Mouse (Mus musculus): ENCODE data around the gene Pam. TPM values are rescaled to one million over a fixed set of nuclear protein-coding genes. Genes with fewer than 3 reads are reported as not detected.

Pam gene
- polyA plus RNA-seq, 1 experiment from 2014 or later = 27.2 TPM

GRCm38 (mm10) chr1:97788490-97788889 lies 307.0 kb downstream of the Pam start:
- H3K4me2 ChIP-seq (replicated peaks) = no peak overlapping the region
- H3K9ac ChIP-seq (replicated peaks) = no peak overlapping the region
- H3K27ac ChIP-seq (replicated peaks) = no peak overlapping the region
- ATAC-seq (ENCODE audit: low FRiP score, low read depth) = no peak
- no peaks in the 10 kb centered on the region for H3K36me3 ChIP-seq
- H3K27me3 ChIP-seq = no peaks in the 10 kb centered on the region
- no peak overlapping the region for H3K4me3 ChIP-seq
- no peaks in the 10 kb centered on the region for H3K4me1 ChIP-seq
- no peaks in the 10 kb centered on the region for H3K9me3 ChIP-seq
- 93% methylated on average over 2 of the region's 2 CpGs for WGBS

DNA sequence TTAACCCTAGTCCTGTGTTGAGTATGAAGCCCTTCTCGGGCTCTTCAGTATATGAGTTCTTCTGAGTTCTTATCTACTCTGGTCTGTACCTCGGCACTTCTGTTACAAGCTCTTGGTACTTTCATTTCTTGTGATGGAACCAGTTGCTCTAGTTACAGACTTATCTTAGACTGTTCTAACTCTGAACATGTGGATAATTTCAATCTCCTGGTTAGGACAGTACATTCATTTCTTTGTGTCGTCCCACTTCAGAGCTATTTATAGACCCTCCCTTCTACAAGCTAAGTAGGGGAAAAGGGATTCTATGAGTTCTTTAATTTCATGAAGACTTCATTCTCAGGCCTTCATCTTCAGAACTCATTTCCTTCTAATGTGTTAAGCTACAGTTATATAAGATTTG lies 307.8 kb downstream of the Pam start:
- Histone ChIP-seq H3K4me1 (no peaks in the 10 kb centered on the region), H3K4me3 (no peak overlapping the region), H3K27ac (replicated peaks) (no peak overlapping the region), H3K9ac (replicated peaks) (no peak overlapping the region), H3K4me2 (replicated peaks) (no peak overlapping the region), H3K27me3 (no peaks in the 10 kb centered on the region), H3K9me3 (no peaks in the 10 kb centered on the region), H3K36me3 (no peaks in the 10 kb centered on the region)
- no peak for ATAC-seq (ENCODE audit: low FRiP score, low read depth)
- 90% methylated on average over 3 of the region's 3 CpGs for WGBS

DNA sequence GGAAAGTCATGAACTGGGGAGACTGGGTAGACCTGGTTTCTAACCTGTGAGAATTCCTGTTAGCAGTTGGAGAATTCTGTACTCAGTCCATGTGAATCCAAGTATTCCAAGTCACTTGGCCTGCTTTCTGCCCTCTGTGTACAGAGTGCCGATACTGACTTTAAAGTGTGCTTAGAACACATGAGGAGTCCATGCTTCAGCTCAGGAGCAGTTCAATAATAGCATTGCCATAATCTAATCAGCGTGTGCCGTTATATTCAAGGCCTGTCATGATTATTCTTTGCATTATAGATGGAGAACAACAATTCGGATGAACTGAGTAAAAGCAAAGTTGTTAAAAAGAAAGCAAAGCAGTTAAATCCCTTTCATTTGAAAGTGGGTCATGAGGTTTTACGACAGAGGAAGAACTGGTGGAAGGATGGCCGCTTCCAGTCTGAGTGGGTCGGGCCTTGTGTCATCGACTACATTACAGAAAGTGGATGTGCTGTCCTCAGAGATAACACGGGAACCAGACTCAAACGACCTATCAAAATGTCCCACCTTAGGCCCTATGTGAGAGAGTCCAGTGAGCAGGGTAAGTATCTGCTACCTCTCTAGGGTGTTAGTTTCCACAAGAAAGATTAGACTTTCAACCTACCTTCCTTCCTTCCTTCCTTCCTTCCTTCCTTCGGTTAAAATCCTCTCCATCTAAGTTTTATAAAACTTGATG lies 309.6 kb downstream of the Pam start:
- Histone ChIP-seq H3K4me2 (replicated peaks) (no peak overlapping the region), H3K27me3 (no peaks in the 10 kb centered on the region), H3K9me3 (no peaks in the 10 kb centered on the region), H3K4me3 (no peak overlapping the region), H3K9ac (replicated peaks) (no peak overlapping the region), H3K36me3 (no peaks in the 10 kb centered on the region), H3K4me1 (no peaks in the 10 kb centered on the region), H3K27ac (replicated peaks) (no peak overlapping the region)
- ATAC-seq (ENCODE audit: low FRiP score, low read depth) = no peak
- 92% methylated on average over 11 of the region's 11 CpGs for whole genome bisulfite sequencing

- Histone ChIP-seq H3K4me1 (no peaks in the 10 kb centered on the region), H3K4me2 (replicated peaks) (no peak overlapping the region), H3K4me3 (no peak overlapping the region), H3K9me3 (no peaks in the 10 kb centered on the region), H3K27me3 (no peaks in the 10 kb centered on the region), H3K9ac (replicated peaks) (no peak overlapping the region), H3K36me3 (no peaks in the 10 kb centered on the region), H3K27ac (replicated peaks) (no peak overlapping the region)
- 84% methylated on average over 7 of the region's 7 CpGs for WGBS
- no peak for ATAC-seq (ENCODE audit: low FRiP score, low read depth)
These were observed 310.5 kb downstream of the Pam start for GRCm38 (mm10) chr1:97784928-97785327.

DNA sequence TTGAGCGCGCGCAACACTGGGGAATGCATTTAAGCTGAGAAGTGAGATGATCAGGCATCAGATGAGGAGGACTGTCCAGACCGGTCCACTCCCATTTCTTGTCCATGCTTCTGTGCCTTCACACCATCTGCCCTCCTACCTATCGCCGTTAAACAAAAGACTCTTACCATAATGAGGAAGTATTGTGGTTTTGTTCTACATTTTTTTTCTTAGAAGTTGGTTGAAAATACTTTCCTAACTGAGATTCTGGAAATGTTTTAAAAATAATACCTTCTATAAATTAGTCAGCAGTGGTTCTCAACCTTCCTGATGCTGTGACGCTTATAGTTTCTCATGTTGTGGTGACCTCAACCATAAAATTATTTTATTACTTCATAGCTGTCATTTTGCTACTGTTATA lies 313.8 kb downstream of the Pam start:
- no peak overlapping the region for H3K4me2 ChIP-seq (replicated peaks)
- no peak overlapping the region for H3K4me3 ChIP-seq
- no peaks in the 10 kb centered on the region for H3K27me3 ChIP-seq
- H3K4me1 ChIP-seq = no peaks in the 10 kb centered on the region
- no peak for ATAC-seq (ENCODE audit: low FRiP score, low read depth)
- WGBS = 94% methylated on average over 7 of the region's 7 CpGs
- H3K9ac ChIP-seq (replicated peaks) = no peak overlapping the region
- H3K36me3 ChIP-seq = no peaks in the 10 kb centered on the region
- no peak overlapping the region for H3K27ac ChIP-seq (replicated peaks)
- no peaks in the 10 kb centered on the region for H3K9me3 ChIP-seq

GRCm38 (mm10) chr1:97773973-97774372 lies 321.5 kb downstream of the Pam start:
- Histone ChIP-seq H3K4me2 (replicated peaks) (no peak overlapping the region), H3K9ac (replicated peaks) (no peak overlapping the region), H3K4me1 (peaks cover 5% of the 10 kb centered on the region; the same call in 1 of the 2 replicates), H3K27ac (replicated peaks) (no peak overlapping the region), H3K9me3 (no peaks in the 10 kb centered on the region), H3K4me3 (no peak overlapping the region), H3K36me3 (no peaks in the 10 kb centered on the region), H3K27me3 (no peaks in the 10 kb centered on the region)
- WGBS = 97% methylated on average over 2 of the region's 2 CpGs
- ATAC-seq (ENCODE audit: low FRiP score, low read depth) = no peak

GRCm38 (mm10) chr1:97773362-97773761 lies 322.1 kb downstream of the Pam start:
- Histone ChIP-seq H3K9me3 (no peaks in the 10 kb centered on the region), H3K27ac (replicated peaks) (no peak overlapping the region), H3K36me3 (no peaks in the 10 kb centered on the region), H3K4me1 (peaks cover 11% of the 10 kb centered on the region; the same call in 1 of the 2 replicates), H3K9ac (replicated peaks) (no peak overlapping the region), H3K27me3 (no peaks in the 10 kb centered on the region), H3K4me2 (replicated peaks) (no peak overlapping the region), H3K4me3 (no peak overlapping the region)
- 91% methylated on average over 6 of the region's 6 CpGs for WGBS
- ATAC-seq (ENCODE audit: low FRiP score, low read depth) = no peak

DNA sequence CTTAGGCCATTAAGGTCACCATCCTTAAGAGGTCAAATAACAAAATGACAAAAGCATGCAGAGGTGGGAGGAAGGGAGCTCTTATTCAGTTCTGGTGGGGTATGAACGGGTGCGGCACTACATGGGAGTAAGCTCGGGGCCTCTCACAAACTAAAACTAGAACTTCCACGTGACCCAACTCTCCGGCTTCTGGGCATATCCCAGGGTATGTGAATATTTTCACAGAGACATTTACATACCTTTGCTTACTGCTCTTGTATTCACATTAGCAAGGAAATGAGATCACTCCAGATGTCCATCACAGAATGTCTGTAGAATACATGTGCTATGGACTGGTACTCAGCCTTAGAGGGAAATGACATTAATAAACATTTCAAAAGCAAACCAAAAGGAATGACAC lies 323.7 kb downstream of the Pam start:
- Histone ChIP-seq H3K9me3 (no peaks in the 10 kb centered on the region), H3K4me3 (no peak overlapping the region), H3K9ac (replicated peaks) (no peak overlapping the region), H3K4me2 (replicated peaks) (no peak overlapping the region), H3K36me3 (no peaks in the 10 kb centered on the region), H3K27ac (replicated peaks) (no peak overlapping the region), H3K27me3 (no peaks in the 10 kb centered on the region), H3K4me1 (peaks cover 22% of the 10 kb centered on the region; the same call in 1 of the 2 replicates)
- WGBS = 95% methylated on average over 5 of the region's 5 CpGs
- no peak for ATAC-seq (ENCODE audit: low FRiP score, low read depth)

- Histone ChIP-seq H3K9me3 (no peaks in the 10 kb centered on the region), H3K4me2 (replicated peaks) (peak overlapping the region; percentile 23; the same call in 1 of the 2 replicates), H3K9ac (replicated peaks) (no peak overlapping the region), H3K36me3 (no peaks in the 10 kb centered on the region), H3K27me3 (no peaks in the 10 kb centered on the region), H3K4me3 (no peak overlapping the region), H3K4me1 (peaks cover 22% of the 10 kb centered on the region; the same call in 1 of the 2 replicates), H3K27ac (replicated peaks) (no peak overlapping the region)
- no peak for ATAC-seq (ENCODE audit: low FRiP score, low read depth)
- 72% methylated on average over 7 of the region's 7 CpGs for WGBS
These were observed 324.3 kb downstream of the Pam start for GRCm38 (mm10) chr1:97771118-97771517.

DNA sequence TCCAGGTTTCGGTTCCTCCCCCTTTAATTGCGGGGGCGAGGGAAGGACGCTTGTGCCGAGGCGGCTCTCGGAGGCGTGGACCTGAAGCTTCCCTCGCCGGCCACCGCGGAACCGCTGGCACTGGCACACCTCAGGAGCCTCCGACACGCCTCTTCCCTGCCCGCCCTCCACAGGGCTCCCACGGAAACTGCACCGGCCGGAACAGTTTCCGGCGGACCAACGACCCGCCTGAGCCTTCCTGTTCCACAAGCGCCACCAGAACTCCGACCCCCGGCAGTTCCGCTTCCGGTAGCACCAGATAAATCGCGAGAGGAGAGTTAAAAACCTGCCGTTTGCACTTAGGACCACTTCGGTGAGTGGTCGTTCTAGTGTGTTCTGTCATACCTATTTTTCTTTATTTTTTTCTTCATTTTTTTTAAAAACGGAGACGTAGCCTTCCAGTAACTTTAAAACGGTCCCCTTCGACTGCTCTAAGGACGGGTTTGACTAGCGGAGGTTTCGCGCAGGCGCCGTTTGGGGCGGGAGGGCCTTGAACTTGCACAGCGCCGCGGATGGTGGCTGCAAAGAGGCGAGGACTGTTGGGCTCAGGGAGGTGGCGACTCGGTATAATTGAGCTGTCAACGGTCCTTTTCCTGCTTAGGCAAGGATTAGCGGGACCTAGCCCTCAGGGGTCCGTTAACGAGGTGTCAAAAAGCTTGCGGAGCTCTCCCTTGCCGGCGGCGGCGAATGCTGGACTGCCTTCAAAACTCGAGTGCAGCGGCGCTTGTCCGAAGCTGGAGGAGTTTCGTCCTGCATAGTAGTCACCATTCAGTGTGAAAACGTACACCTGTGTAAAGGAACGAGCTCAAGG lies 325.3 kb downstream of the Pam start, which contains the start of the genes Gin1 and Ppip5k2:
Gene Gin1, plus strand, starts transcription at position 269 of the 850 bp plus-strand sequence.
Gene Ppip5k2, minus strand, starts transcription at position 508 of the 850 bp plus-strand sequence.
- Histone ChIP-seq H3K4me1 (peaks cover 22% of the 10 kb centered on the region; the same call in 1 of the 2 replicates), H3K27me3 (no peaks in the 10 kb centered on the region), H3K27ac (replicated peaks) (peak within 1 kb of the TSS; percentile 85), H3K4me3 (peak within 1 kb of the TSS; percentile 90), H3K36me3 (no peaks in the 10 kb centered on the region), H3K4me2 (replicated peaks) (peak within 1 kb of the TSS; percentile 79), H3K9ac (replicated peaks) (peak within 1 kb of the TSS; percentile 88), H3K9me3 (no peaks in the 10 kb centered on the region)
- peak; percentile 98 for ATAC-seq (ENCODE audit: low FRiP score, low read depth)
- WGBS = under 1% methylated on average over 66 of the region's 66 CpGs

DNA sequence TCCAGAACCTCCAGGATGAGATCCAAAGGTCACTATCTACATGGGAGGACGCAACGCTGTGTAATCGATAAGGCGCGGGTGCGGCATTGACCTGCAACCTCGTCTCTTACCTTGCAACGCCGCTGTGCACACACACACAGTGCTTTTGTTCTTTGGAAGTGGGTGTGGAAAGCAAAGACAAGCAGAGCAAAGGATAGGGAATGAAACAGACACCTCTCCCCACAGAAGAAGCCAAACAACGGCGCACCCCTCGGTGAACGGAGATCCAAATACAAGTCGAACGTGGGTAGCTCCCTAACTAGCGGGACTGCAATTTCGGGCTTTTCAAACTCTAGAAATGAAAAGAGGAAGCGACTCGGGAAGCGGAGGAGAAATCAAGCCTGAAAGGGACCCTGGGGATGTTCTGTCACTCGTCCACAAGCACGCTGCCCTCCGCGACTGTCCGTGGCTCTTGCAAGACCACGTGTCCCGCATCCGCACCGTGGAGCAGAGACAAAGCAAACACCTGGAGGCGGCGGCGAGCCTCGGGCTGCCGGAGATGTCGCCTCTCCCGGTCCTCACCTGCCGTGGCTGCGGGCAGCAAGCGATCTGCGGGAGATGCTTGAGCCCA lies 326.0 kb downstream of the Pam start:
- Histone ChIP-seq H3K9ac (replicated peaks) (peak overlapping the region; percentile 88), H3K27ac (replicated peaks) (peak overlapping the region; percentile 85), H3K4me1 (peaks cover 22% of the 10 kb centered on the region; the same call in 1 of the 2 replicates), H3K9me3 (no peaks in the 10 kb centered on the region), H3K27me3 (no peaks in the 10 kb centered on the region), H3K36me3 (no peaks in the 10 kb centered on the region), H3K4me3 (peak overlapping the region; percentile 90), H3K4me2 (replicated peaks) (peak overlapping the region; percentile 79)
- ATAC-seq (ENCODE audit: low FRiP score, low read depth) = peak; percentile 71
- under 1% methylated on average over 40 of the region's 40 CpGs for WGBS

GRCm38 (mm10) chr1:97768906-97769293 lies 326.5 kb downstream of the Pam start:
- no peaks in the 10 kb centered on the region for H3K36me3 ChIP-seq
- no peaks in the 10 kb centered on the region for H3K27me3 ChIP-seq
- H3K27ac ChIP-seq (replicated peaks) = 0 out of 2 replicates have a peak overlapping the region, but pooled peaks have one; percentile 85
- WGBS = 14% methylated on average over 7 of the region's 7 CpGs
- H3K9ac ChIP-seq (replicated peaks) = peak overlapping the region; percentile 88
- H3K4me1 ChIP-seq = peaks cover 22% of the 10 kb centered on the region; the same call in 1 of the 2 replicates
- H3K4me3 ChIP-seq = peak overlapping the region; percentile 90
- H3K4me2 ChIP-seq (replicated peaks) = peak overlapping the region; percentile 79
- no peaks in the 10 kb centered on the region for H3K9me3 ChIP-seq
- no peak for ATAC-seq (ENCODE audit: low FRiP score, low read depth)
